Mouse (Mus musculus): ENCODE results near the gene Fam187b. TPM values are rescaled to one million over a fixed set of nuclear protein-coding genes. Genes with fewer than 3 reads are reported as not detected.

Gene Fam187b
- polyA plus RNA-seq, 1 experiment from 2014 or later = 10.4 TPM

GRCm38 (mm10) chr7:30996491-30996890 is 22.9 kb downstream of the Fam187b start:
- 0 out of 2 replicates have a peak, but pooled peaks cover 3% of the 10 kb centered on the region for H3K4me1 ChIP-seq (replicated peaks; ENCODE audit: control insufficient read depth, insufficient read depth, low read length)
- H3K27me3 ChIP-seq (replicated peaks; ENCODE audit: control insufficient read depth, insufficient read depth, low read length) = no peaks in the 10 kb centered on the region
- no peak overlapping the region for H3K4me3 ChIP-seq (ENCODE audit: low read depth, low read length)
- 93% methylated on average over 2 of the region's 2 CpGs for WGBS
- H3K36me3 ChIP-seq (ENCODE audit: control insufficient read depth, insufficient read depth) = no peaks in the 10 kb centered on the region
- no peak for ATAC-seq
- H3K27ac ChIP-seq (ENCODE audit: low read depth, low read length) = no peak overlapping the region
- peak; percentile 12; the same call in 1 of the 2 replicates for TF ChIP-seq CTCF (IDR thresholded peaks at IDR 0.05; ENCODE audit: low read depth)
- H3K9me3 ChIP-seq (ENCODE audit: control insufficient read depth) = no peaks in the 10 kb centered on the region
- H3K9ac ChIP-seq (ENCODE audit: low read depth, low read length) = no peak overlapping the region
- no peak overlapping the region for H3K4me2 ChIP-seq (replicated peaks; ENCODE audit: low read depth)

- Histone ChIP-seq H3K9ac (ENCODE audit: low read depth, low read length) (no peak overlapping the region), H3K27me3 (replicated peaks; ENCODE audit: control insufficient read depth, insufficient read depth, low read length) (no peaks in the 10 kb centered on the region), H3K4me2 (replicated peaks; ENCODE audit: low read depth) (no peak overlapping the region), H3K4me1 (replicated peaks; ENCODE audit: control insufficient read depth, insufficient read depth, low read length) (0 out of 2 replicates have a peak, but pooled peaks cover 3% of the 10 kb centered on the region), H3K4me3 (ENCODE audit: low read depth, low read length) (no peak overlapping the region), H3K36me3 (ENCODE audit: control insufficient read depth, insufficient read depth) (no peaks in the 10 kb centered on the region), H3K27ac (ENCODE audit: low read depth, low read length) (no peak overlapping the region), H3K9me3 (ENCODE audit: control insufficient read depth) (no peaks in the 10 kb centered on the region)
- TF ChIP-seq CTCF (IDR thresholded peaks at IDR 0.05; ENCODE audit: low read depth) = no peak
- 0 out of 2 replicates have a peak, but pooled peaks have one; percentile 10 for ATAC-seq
- 10% methylated on average over 7 of the region's 7 CpGs for WGBS
Measured at GRCm38 (mm10) chr7:31000505-31001020, 27.0 kb downstream of the Fam187b start.

GRCm38 (mm10) chr7:31002650-31003049 is 29.1 kb downstream of the Fam187b start:
- no peak for ATAC-seq
- Histone ChIP-seq H3K4me2 (replicated peaks; ENCODE audit: low read depth) (no peak overlapping the region), H3K36me3 (ENCODE audit: control insufficient read depth, insufficient read depth) (no peaks in the 10 kb centered on the region), H3K27ac (ENCODE audit: low read depth, low read length) (no peak overlapping the region), H3K4me1 (replicated peaks; ENCODE audit: control insufficient read depth, insufficient read depth, low read length) (0 out of 2 replicates have a peak, but pooled peaks cover 3% of the 10 kb centered on the region), H3K9me3 (ENCODE audit: control insufficient read depth) (no peaks in the 10 kb centered on the region), H3K4me3 (ENCODE audit: low read depth, low read length) (no peak overlapping the region), H3K27me3 (replicated peaks; ENCODE audit: control insufficient read depth, insufficient read depth, low read length) (no peaks in the 10 kb centered on the region), H3K9ac (ENCODE audit: low read depth, low read length) (no peak overlapping the region)
- TF ChIP-seq CTCF (IDR thresholded peaks at IDR 0.05; ENCODE audit: low read depth) = no peak
- 65% methylated on average over 8 of the region's 8 CpGs for WGBS

- 84% methylated on average over 1 of the region's 1 CpGs for WGBS
- Histone ChIP-seq H3K4me1 (replicated peaks; ENCODE audit: control insufficient read depth, insufficient read depth, low read length) (no peaks in the 10 kb centered on the region), H3K4me3 (ENCODE audit: low read depth, low read length) (no peak overlapping the region), H3K36me3 (ENCODE audit: control insufficient read depth, insufficient read depth) (no peaks in the 10 kb centered on the region), H3K4me2 (replicated peaks; ENCODE audit: low read depth) (no peak overlapping the region), H3K9ac (ENCODE audit: low read depth, low read length) (no peak overlapping the region), H3K27me3 (replicated peaks; ENCODE audit: control insufficient read depth, insufficient read depth, low read length) (no peaks in the 10 kb centered on the region), H3K9me3 (ENCODE audit: control insufficient read depth) (no peaks in the 10 kb centered on the region), H3K27ac (ENCODE audit: low read depth, low read length) (no peak overlapping the region)
- TF ChIP-seq CTCF (IDR thresholded peaks at IDR 0.05; ENCODE audit: low read depth) = no peak
- no peak for ATAC-seq
Measured at GRCm38 (mm10) chr7:31007775-31008174, 34.2 kb downstream of the Fam187b start.

- Histone ChIP-seq H3K36me3 (ENCODE audit: control insufficient read depth, insufficient read depth) (no peaks in the 10 kb centered on the region), H3K27me3 (replicated peaks; ENCODE audit: control insufficient read depth, insufficient read depth, low read length) (no peaks in the 10 kb centered on the region), H3K27ac (ENCODE audit: low read depth, low read length) (no peak overlapping the region), H3K9me3 (ENCODE audit: control insufficient read depth) (no peaks in the 10 kb centered on the region), H3K9ac (ENCODE audit: low read depth, low read length) (no peak overlapping the region), H3K4me3 (ENCODE audit: low read depth, low read length) (no peak overlapping the region), H3K4me2 (replicated peaks; ENCODE audit: low read depth) (no peak overlapping the region), H3K4me1 (replicated peaks; ENCODE audit: control insufficient read depth, insufficient read depth, low read length) (no peaks in the 10 kb centered on the region)
- no peak for TF ChIP-seq CTCF (IDR thresholded peaks at IDR 0.05; ENCODE audit: low read depth)
- no peak for ATAC-seq
- 31% methylated on average over 1 of the region's 1 CpGs for WGBS
Measured at GRCm38 (mm10) chr7:31008175-31008574, 34.6 kb downstream of the Fam187b start.

- no peak for TF ChIP-seq CTCF (IDR thresholded peaks at IDR 0.05; ENCODE audit: low read depth)
- H3K4me1 ChIP-seq (replicated peaks; ENCODE audit: control insufficient read depth, insufficient read depth, low read length) = no peaks in the 10 kb centered on the region
- no peaks in the 10 kb centered on the region for H3K36me3 ChIP-seq (ENCODE audit: control insufficient read depth, insufficient read depth)
- H3K4me3 ChIP-seq (ENCODE audit: low read depth, low read length) = no peak overlapping the region
- 21% methylated on average over 3 of the region's 3 CpGs for WGBS
- H3K9ac ChIP-seq (ENCODE audit: low read depth, low read length) = no peak overlapping the region
- H3K9me3 ChIP-seq (ENCODE audit: control insufficient read depth) = no peaks in the 10 kb centered on the region
- no peak overlapping the region for H3K4me2 ChIP-seq (replicated peaks; ENCODE audit: low read depth)
- H3K27me3 ChIP-seq (replicated peaks; ENCODE audit: control insufficient read depth, insufficient read depth, low read length) = no peaks in the 10 kb centered on the region
- ATAC-seq = 0 out of 2 replicates have a peak, but pooled peaks have one; percentile 22
- no peak overlapping the region for H3K27ac ChIP-seq (ENCODE audit: low read depth, low read length)
Measured at GRCm38 (mm10) chr7:31008889-31009288, 35.3 kb downstream of the Fam187b start.

Measured in intestine, postnatal 0 days (tissue).